Mouse (Mus musculus) B cell, adult 2 months (primary cell): Measurements from ENCODE around the gene Tacc2.
A peak's percentile ranks its signal among the peaks of the same experiment; 100 is the strongest.
"Not testable (repeated sequence)": the region's sequence is repeated elsewhere in the genome, so short reads cannot be mapped to it uniquely, and the experiment has no call there.

ENCODE experiments used
- DNase-seq, 2 experiments: peaks; one replicate each; pipeline ENCODE4 v3.0.0; 2022

Tacc2 gene

DNA sequence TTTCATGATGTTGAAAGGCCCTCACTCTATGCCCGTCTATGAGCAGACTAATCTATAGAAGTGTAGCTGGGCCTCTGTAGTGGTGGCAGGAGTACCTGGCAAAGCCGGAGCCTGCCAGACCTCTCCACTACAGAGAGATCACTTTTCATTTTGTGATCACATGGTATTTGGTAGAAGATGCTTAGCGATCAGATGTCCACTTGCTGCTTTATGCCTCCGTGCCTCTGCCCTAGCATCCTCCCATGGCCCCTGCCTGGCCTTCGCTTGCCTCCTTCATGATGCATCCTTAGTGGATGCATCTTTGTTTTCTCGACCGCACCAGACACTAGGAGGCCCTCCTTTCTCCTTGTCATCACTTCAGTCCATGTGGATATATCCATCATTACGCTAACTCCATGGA lies 79.7 kb downstream of the Tacc2 start:
- no peak for DNase-seq

DNA sequence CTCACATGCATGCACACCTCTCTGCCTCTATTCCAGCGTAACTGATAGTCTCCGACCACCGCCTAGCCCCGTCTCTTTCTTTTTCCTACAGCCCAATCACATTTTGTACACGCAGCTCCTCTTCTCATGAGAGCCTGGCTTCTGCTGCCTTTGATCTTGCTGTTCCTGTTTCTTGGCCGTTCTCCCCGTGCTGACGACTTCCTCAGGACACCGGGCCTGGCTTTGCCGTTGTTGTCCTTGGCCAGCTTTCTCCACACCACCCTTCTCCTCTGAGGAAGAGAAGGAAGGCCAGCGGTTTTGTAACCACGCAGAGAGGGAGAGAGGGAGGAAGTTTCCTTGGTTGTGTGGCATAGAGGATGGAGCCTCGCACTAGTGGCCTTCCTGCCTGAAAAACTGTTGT lies 80.5 kb downstream of the Tacc2 start:
- DNase-seq, result no peak

DNA sequence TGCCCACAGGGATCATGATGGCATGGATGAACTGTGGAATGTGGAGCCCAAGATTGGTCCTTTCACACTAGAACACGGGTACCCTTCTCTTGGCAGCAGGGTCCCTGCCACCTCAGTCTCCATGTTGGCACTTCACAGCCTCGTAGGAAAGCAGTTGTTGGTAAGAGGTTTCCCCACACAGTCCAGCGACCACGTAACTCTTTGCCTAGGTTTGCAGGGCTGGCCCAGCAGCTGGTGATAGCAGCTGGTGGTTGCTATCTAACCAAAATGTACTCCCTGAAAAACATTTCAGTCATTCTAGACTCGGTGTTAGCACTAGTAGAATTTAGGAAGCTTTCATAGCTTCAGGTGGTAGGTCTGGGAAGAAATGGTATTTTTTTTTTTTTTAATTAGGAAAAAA lies 81.9 kb downstream of the Tacc2 start:
- DNase-seq, result no peak

DNA sequence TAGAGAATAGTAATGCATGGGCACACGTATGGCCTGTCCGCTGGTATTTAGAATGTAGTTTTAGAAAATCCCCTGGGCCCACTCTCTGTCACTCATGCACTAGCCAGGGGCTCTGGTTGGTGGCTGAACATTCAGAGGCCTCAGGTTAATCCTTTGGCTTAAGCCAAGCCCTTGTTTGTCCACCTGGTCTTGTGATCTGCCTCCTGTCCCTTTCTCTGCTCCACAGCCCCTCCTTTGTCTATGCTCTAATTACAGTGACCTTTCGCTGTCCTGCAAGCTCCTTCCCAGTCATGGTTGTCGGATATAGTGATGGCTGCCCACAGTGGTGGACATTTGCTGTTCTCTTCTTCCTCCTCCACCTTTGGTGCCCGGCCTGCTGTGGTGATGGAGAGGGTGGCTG lies 85.0 kb downstream of the Tacc2 start:
- DNase-seq, result no peak

DNA sequence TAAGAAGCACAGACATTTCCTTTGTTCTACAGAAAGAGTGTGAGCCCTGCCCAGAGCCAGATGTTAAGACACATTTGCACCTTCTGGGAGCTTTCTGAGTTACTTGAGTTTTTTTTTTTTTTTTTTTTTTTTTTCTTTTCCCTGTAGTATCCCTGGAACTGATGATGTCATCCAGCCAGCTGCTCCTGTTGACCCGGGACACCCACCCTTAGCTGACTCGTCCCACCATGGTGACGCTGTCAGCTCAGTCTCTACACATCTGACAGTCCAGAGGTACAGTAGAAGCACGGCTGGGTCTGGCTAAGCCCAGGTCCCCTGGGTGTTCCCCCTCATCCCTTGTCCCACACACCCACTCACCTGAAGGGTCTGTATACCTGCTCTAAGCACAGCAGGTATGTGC lies 85.6 kb downstream of the Tacc2 start:
- DNase-seq, result no peak

DNA sequence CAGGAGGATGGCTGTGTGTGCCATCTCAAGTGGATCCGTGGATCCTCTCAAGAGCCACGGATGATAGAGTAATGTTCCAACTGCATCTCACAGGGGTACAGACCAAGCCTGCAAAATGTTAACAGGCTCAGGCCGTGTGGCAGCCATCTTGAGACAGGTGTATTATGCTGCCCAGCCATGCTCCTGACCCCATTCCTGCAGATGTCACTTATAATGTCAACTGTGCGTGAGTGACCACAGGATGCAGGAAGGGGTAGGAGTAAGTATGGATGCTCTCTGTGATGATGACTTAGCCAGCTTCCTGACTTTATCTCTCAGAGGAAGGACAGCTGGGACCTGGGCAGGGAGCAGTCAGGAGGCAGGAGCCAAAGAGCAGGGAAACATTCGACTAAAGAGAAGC lies 86.8 kb downstream of the Tacc2 start:
- no peak for DNase-seq

DNA sequence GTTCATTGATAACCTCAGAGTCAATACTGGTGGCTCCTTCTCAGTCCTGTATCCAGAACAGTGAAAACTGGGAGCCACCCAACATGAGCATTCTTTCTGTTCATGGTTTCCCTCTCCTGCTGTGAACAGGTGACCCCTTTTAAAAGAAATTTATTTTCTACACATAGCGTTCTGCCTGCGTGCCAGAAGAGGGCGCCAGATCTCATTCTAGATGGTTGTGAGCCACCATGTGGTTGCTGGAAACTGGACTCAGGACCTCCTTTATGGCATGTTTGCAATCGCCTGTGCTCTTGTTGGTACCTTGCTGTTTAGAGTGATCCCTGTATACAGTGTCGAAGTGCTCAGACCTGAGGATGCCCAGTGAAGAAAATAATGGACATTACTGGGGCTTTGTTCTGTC lies 87.4 kb downstream of the Tacc2 start:
- no peak for DNase-seq

DNA sequence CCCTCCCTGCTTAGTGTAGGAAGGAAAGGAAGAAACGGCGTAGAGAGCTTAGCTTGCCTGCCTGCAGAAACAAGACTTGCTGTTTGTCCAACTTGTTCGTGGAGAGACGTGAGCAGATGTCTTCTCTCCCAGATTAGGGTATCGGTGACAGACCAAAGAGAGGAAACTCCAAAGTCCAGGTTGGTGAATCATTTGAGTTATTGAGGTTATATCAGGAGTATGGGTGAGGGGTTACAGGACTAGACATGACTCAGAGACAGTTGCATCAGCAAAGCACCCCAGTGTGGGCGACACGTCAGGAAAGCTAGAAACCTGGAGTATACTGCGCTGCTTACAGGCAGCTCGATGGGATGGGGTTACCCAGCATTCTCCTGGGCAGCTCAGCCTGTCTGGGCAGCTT lies 88.1 kb downstream of the Tacc2 start:
- no peak for DNase-seq

DNA sequence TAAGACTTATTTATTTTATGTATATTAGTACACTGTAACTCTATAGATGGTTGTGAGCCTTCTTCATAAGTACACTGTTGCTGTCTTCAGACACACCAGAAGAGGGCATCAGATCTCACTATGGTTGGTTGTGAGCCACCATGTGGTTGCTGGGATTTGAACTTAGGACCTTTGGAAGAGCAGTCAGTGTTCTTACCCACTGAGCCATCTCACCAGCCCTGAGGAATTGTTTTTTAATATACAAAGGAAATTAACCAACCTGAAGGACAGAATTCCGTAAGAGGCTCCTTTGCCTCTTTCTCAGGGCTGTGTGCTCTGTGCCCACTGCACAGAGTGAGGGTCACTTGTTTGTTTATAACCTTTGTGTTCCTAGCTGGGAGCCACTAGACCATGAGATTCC lies 90.8 kb downstream of the Tacc2 start:
- not testable (repeated sequence) for DNase-seq

DNA sequence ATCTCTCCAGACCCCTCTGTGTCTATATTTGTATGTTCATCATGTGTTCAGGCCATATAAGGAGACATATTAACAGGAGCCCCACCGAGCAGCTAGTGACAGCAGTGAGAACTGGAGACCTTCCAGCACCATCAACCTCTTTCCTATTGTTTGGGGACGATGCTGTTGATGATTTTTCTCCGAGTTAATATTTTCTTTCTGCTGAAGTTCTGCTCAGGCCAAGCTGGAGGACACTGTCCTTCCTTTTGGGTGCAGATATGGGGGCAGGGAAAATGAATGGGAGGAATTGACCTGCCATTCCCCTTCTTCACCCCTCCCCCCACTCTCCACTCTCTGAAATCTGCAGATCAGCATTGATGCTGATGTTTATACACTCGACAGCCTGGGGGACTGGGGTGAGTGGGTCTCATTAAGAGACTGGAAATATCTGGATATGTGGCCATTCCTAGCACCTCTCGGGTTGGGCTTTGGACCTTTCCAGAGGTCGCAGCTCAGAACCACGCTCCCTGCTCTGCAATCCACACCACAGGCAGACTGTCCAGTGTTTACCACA lies 91.6 kb downstream of the Tacc2 start:
- no peak for DNase-seq

DNA sequence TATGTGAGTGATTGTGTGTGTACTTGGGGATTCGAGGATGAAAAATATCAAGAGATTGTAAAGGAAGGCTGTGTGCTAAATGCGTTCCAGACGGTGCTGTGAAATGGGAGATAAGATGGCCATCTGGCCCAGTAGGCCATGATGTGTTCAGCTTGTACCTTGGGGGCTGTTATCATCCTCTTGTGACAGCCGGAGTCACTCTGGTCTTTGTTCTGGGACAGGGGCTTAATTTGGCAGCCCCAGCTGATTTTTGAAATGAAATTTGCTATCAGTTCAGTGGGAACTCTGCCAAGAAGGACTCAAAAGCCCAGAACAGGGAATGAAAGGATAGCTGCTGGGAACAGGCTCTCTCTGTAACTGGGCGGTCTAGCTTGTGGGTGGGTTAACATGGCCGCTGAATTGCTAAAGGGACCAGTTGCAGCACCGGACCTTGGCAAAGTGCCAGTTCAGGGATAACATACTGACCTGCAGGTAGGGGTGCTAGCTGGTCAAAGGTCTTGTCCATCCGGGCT lies 92.2 kb downstream of the Tacc2 start:
- DNase-seq, result no peak

DNA sequence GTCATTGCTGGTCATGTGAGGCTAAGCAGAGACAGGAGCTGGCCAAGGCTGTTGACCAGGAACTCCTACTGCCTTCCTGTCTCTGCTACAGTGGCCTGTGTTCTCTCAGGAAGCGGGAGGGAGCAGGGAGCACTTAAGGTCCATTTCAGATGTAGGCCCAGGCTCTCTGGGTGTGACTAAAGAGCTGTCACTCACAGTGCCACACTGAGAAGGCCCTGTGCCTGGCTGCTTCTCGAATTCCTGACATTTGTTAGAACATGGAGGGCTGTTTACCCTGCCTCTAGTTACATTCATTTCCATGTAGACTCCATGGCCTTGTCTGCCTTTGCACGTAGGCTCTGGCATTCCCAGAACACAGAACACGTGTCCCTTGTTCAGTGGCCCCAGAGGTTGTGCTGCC lies 93.1 kb downstream of the Tacc2 start:
- no peak for DNase-seq

DNA sequence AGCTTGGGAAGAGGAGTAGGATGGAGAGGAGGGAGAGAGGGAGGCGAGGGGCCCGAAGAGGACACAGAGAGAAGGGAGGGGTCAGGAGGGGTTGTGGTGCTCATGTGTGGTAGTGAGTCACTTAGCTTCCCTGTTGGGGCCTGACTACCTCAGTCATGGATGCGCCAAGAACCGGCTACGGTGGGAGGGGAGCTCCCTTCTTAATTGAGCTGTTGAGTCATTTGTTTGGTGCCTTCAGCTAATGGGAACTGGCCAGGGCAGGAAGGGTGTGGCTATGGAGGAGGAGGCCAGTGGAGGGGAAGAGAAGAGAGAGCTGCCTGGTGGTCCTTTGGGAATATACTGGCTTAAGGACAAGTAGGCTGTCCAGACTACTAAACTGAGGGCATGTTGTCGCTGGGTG lies 94.1 kb downstream of the Tacc2 start:
- DNase-seq, result no peak

DNA sequence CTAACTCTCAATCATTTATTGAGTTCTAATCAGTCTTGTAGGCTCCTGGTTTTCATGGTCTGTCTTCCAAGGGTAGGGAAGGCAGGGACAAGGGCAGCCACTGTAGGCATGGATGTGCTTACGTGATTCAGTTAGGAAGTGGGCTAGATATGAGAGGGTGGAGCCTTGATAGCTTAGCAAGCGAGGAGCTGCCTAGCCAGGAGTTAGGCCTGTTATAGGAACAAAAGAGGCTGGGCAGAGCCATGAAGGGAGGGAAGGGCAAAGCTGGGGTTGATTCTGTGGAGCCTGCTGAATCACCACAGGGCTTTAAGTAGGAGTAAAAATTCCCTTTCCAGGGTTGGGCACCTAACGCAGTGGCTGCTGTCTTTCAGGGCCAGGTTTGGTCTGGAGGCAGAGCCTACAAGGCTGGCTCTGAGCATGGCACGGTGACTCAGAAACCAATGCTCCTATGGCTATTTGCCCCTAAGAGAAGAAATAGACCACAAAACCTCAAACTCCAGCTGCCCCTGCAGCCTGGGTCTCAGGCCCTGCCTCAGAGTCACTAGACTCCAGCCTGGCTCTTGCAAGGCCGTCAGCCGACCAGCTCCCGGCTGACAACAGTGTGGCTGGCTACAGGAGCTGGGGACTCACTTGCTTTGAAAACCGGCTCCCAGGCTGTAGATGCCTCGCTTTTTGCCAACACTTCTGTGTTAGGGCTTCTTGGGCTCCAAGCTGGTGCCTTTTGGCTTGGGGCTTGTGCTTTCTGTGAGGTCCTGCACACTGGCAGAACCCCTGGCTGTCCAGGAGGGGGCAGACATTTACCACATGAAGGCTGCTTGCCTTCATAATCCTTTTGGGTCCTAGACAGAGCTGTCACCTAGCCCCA lies 96.2 kb downstream of the Tacc2 start:
- peak in 1 of 2 experiments; percentile 4 for DNase-seq

DNA sequence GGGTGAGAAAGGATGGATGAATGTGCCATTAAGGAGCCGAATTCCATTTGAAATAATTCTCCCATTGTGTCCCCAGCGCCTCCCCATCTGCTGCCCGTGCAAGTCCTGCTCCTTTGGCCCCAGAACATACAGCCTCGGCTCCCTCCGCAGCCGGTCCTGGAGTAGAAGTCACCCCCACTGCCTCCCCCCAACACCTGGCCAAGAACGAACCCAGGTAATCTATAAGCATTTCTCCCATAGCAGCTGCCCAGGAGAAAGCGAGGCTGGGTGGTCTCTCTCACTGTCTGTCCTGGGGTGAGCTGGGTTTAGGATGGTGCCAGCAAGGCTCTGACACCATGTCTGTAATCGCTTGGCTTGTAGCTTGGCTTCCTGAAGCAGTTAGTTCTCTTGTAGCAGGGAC lies 97.3 kb downstream of the Tacc2 start:
- no peak for DNase-seq

DNA sequence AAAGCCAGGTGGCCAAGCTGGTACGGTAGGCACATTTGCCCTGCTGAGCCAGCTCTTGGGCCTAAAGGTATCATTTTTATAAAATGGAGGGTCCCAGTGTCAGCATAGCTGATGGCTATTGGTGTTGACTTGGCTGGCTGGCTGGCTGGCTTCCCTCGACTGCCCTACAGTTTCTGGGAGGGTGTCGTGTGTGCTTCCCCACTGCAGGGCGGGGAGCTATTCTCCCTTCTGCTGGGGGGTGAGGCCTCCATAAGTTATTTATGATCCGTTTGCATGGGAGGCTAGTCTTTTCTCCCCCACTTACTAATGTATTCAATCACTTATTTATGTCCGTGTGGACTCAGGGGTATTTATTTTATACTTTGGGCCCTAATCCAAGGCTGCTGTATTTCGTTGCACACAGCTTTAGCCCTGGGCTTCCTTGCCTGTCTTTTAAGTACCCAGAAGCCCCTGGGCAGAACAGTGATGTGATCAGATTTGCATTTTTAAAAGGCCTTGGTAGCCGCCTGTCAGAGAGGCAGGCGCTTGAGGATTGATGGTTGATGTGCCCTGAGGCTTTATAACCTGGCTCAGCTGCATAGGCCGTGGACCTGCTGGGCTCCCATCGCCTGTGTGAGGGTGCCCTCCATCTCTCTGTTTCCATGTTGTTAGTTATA lies 99.8 kb downstream of the Tacc2 start:
- no peak for DNase-seq

DNA sequence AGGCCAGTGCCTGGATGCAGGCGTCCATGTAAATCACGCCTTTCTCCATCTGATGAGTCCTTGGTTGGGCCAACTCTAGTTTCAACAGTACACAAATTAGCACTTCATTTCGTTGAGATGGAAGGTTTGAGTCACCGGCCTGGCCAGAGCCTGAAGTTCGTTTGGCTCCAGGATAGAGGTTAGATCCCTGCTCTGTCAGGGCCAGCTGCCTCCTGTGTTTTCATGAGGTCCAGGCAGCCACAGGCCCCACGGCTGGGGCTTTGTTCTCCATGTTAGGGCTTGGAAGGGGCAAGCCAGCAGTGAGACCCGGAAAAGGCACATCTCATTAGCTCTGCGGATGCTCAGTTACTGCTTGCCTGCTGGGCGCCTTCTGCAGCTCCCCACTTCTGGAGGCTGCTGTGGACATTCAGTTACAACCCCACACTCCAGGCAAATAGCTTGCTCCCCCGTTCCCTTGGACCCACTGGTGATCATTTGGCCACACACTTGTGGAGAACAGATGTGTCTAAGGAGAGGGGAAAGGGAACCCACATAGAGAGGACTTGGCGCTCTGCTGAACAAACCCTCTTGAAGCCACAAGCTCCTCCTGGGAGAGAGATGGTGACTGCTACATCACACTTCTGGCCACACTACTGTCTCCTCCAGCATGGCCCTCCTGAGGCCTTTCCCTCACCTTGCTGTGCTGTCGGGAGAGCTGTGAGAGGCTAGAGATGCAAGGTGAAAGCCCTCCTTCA lies 100.5 kb downstream of the Tacc2 start:
- DNase-seq, result no peak

DNA sequence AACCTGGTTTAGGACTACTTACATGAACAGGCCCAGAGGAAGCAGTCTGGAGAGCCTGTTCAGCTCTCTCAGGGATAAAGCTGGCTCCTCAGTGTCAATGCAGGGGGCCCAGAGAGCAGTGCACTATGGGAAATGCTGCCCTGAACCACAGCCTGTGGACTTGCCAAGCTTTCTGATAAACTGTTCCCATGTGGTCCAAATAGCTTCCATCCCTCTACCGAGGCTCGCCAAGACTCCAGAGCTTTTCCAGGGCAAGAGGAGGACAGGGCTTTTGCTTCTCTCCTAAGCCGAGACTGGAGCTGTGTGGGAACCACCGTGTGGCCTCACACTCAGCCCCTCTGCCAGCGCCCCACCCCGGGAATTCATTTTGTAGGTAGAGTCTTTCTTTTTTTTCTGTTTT lies 101.2 kb downstream of the Tacc2 start:
- no peak for DNase-seq

DNA sequence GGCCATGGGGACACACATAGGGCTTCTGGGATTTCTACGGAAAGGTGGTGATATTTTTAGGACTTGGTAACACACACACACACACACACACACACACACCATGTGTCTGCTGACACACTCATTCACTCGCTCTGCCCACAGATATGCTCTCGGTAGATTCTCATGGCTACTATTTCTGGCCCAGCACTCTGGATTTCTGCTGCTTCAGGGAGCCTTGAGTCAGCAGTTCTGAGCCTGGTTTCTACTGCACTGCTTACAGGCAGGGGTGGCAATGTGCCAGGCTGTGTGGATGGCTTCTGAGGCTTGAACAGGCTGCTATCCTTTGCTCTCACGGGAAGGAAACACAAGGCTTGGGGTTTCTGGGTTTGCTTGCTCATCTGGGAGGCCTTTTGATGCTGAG lies 104.6 kb downstream of the Tacc2 start:
- no peak for DNase-seq

DNA sequence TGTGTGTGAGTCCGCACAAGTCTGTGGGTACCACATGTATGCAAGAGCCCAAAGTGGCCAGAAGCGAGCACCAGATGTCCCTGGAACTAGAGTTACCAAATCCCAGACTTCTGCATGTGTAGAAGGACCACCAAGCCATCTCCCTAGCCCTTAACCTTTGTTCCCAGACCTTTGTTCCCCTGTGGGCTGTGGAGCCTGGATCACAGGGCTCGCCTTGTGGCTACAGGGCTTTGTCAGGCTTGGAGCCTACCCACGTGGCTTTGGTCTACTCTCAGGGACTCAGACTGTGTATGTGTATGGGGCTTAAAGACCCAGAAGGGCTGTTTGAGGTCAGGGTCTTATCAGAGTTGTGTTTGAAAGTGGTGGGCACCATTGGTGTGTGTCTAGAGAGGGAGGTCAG lies 111.4 kb downstream of the Tacc2 start:
- no peak for DNase-seq

DNA sequence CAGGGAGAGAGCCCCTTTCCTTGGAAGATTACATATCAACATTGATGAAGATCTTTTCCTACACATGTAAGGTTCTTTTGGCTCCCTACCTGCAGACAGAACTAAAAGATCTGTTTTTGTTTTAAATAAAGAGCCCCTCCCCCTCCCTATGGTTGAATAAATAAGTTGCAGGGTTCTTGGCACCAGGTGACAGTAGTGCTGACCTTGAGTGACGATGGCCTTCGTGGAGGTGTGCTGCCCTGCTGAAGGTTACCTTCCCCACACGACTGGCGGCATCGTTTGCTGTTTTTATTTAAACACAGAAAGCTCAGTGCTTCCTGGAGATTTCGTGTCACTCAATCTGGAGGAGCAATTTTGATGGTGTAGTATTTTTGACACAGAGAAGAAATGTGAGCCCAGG lies 113.6 kb downstream of the Tacc2 start:
- no peak for DNase-seq

DNA sequence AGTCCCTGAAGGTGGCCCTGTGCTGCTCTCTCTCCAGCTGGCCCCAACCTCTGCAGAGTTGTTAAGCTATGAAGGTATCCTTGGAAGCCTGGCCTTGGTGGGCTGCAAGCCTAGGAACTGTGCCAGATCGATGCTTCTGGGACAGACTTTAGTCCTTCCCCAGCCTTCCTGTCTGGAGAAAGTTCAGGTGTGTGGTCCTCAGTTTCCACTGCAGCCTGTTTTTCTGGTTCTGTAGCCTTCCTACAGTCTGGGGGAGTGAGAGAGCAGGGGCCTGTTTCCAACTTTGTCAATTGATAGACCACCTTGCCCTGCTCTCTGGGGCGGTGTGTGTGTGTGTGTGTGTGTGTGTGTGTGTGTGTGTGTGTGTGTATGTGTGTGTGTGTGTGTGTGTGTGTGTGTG lies 114.7 kb downstream of the Tacc2 start:
- no peak for DNase-seq

DNA sequence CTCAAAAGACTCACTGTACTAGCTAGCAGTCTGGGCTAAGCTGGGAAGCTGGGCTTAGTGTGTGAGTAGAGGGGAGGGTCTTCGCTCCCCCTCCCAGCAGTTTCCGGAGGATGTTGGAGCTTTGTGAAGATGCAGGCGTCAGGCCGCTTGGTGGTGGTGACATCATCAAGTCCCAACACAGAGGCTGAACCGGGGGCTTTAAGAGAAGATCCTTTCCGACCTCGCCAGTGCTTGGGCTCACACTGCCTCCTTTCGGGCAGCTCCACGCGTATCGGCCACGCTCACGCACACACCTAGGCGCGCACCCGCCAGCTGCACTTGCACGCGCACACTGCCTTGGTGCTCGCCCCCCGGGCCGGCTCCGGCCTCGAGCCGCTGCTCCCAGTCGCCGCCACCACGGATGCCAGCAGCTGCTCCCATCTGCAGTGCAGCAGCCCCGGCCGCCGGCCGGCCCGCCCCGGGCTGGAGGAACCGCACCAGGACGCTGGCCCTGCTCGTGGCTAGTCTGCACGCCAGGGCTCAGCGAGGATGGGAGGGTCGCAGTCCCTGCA lies 115.2 kb downstream of the Tacc2 start:
- DNase-seq, result peak in 1 of 2 experiments; percentile 11
